Mouse (Mus musculus): ENCODE data around the gene Cacna1i. TPM values are rescaled to one million over a fixed set of nuclear protein-coding genes. Genes with fewer than 3 reads are reported as not detected.

Cacna1i gene
- polyA plus RNA-seq, 1 experiment = 6.5 TPM

- no peak for TF ChIP-seq POLR2A (IDR thresholded peaks at IDR 0.05; ENCODE audit: borderline replicate concordance, extremely low read depth, insufficient read depth, insufficient read length, poor library complexity, severe bottlenecking)
- no peak for TF ChIP-seq CTCF (IDR thresholded peaks at IDR 0.05; ENCODE audit: borderline replicate concordance, extremely low read depth, insufficient read depth, insufficient read length)
- peak; percentile 66 for DNase-seq (ENCODE audit: low read depth)
Measured at GRCm38 (mm10) chr15:80366899-80367298, 79.9 kb downstream of the Cacna1i start.

GRCm38 (mm10) chr15:80373219-80373964 lies 86.4 kb downstream of the Cacna1i start:
- peak; percentile 78 for DNase-seq (ENCODE audit: low read depth)
- TF ChIP-seq POLR2A (IDR thresholded peaks at IDR 0.05; ENCODE audit: borderline replicate concordance, extremely low read depth, insufficient read depth, insufficient read length, poor library complexity, severe bottlenecking) = no peak
- no peak for TF ChIP-seq CTCF (IDR thresholded peaks at IDR 0.05; ENCODE audit: borderline replicate concordance, extremely low read depth, insufficient read depth, insufficient read length)

- no peak for DNase-seq (ENCODE audit: low read depth)
- TF ChIP-seq POLR2A (IDR thresholded peaks at IDR 0.05; ENCODE audit: borderline replicate concordance, extremely low read depth, insufficient read depth, insufficient read length, poor library complexity, severe bottlenecking) = no peak
- no peak for TF ChIP-seq CTCF (IDR thresholded peaks at IDR 0.05; ENCODE audit: borderline replicate concordance, extremely low read depth, insufficient read depth, insufficient read length)
Measured at GRCm38 (mm10) chr15:80374854-80375253, 87.8 kb downstream of the Cacna1i start.

GRCm38 (mm10) chr15:80387185-80387584 lies 100.1 kb downstream of the Cacna1i start:
- no peak for TF ChIP-seq POLR2A (IDR thresholded peaks at IDR 0.05; ENCODE audit: borderline replicate concordance, extremely low read depth, insufficient read depth, insufficient read length, poor library complexity, severe bottlenecking)
- TF ChIP-seq CTCF (IDR thresholded peaks at IDR 0.05; ENCODE audit: borderline replicate concordance, extremely low read depth, insufficient read depth, insufficient read length) = no peak
- no peak for DNase-seq (ENCODE audit: low read depth)

- DNase-seq (ENCODE audit: low read depth) = no peak
- no peak for TF ChIP-seq POLR2A (IDR thresholded peaks at IDR 0.05; ENCODE audit: borderline replicate concordance, extremely low read depth, insufficient read depth, insufficient read length, poor library complexity, severe bottlenecking)
- TF ChIP-seq CTCF (IDR thresholded peaks at IDR 0.05; ENCODE audit: borderline replicate concordance, extremely low read depth, insufficient read depth, insufficient read length) = no peak
Measured at GRCm38 (mm10) chr15:80391791-80392190, 104.8 kb downstream of the Cacna1i start.

- DNase-seq (ENCODE audit: low read depth) = no peak
- TF ChIP-seq CTCF (IDR thresholded peaks at IDR 0.05; ENCODE audit: borderline replicate concordance, extremely low read depth, insufficient read depth, insufficient read length) = no peak
- TF ChIP-seq POLR2A (IDR thresholded peaks at IDR 0.05; ENCODE audit: borderline replicate concordance, extremely low read depth, insufficient read depth, insufficient read length, poor library complexity, severe bottlenecking) = no peak
Measured at GRCm38 (mm10) chr15:80395035-80395434, 108.0 kb downstream of the Cacna1i start.

- TF ChIP-seq CTCF (IDR thresholded peaks at IDR 0.05; ENCODE audit: borderline replicate concordance, extremely low read depth, insufficient read depth, insufficient read length) = no peak
- no peak for TF ChIP-seq POLR2A (IDR thresholded peaks at IDR 0.05; ENCODE audit: borderline replicate concordance, extremely low read depth, insufficient read depth, insufficient read length, poor library complexity, severe bottlenecking)
- no peak for DNase-seq (ENCODE audit: low read depth)
Measured at GRCm38 (mm10) chr15:80399451-80399850, 112.4 kb downstream of the Cacna1i start.

GRCm38 (mm10) chr15:80401387-80401898 lies 114.4 kb downstream of the Cacna1i start:
- TF ChIP-seq CTCF (IDR thresholded peaks at IDR 0.05; ENCODE audit: borderline replicate concordance, extremely low read depth, insufficient read depth, insufficient read length) (no peak), POLR2A (IDR thresholded peaks at IDR 0.05; ENCODE audit: borderline replicate concordance, extremely low read depth, insufficient read depth, insufficient read length, poor library complexity, severe bottlenecking) (no peak)
- peak; percentile 70 for DNase-seq (ENCODE audit: low read depth)

GRCm38 (mm10) chr15:80401980-80402379 lies 114.9 kb downstream of the Cacna1i start:
- TF ChIP-seq POLR2A (IDR thresholded peaks at IDR 0.05; ENCODE audit: borderline replicate concordance, extremely low read depth, insufficient read depth, insufficient read length, poor library complexity, severe bottlenecking) = no peak
- no peak for TF ChIP-seq CTCF (IDR thresholded peaks at IDR 0.05; ENCODE audit: borderline replicate concordance, extremely low read depth, insufficient read depth, insufficient read length)
- DNase-seq (ENCODE audit: low read depth) = peak; percentile 32

GRCm38 (mm10) chr15:80407873-80408272 lies 120.8 kb downstream of the Cacna1i start:
- TF ChIP-seq CTCF (IDR thresholded peaks at IDR 0.05; ENCODE audit: borderline replicate concordance, extremely low read depth, insufficient read depth, insufficient read length) (no peak), POLR2A (IDR thresholded peaks at IDR 0.05; ENCODE audit: borderline replicate concordance, extremely low read depth, insufficient read depth, insufficient read length, poor library complexity, severe bottlenecking) (no peak)
- no peak for DNase-seq (ENCODE audit: low read depth)

GRCm38 (mm10) chr15:80410661-80411060 lies 123.6 kb downstream of the Cacna1i start:
- no peak for DNase-seq (ENCODE audit: low read depth)
- TF ChIP-seq CTCF (IDR thresholded peaks at IDR 0.05; ENCODE audit: borderline replicate concordance, extremely low read depth, insufficient read depth, insufficient read length) = no peak
- no peak for TF ChIP-seq POLR2A (IDR thresholded peaks at IDR 0.05; ENCODE audit: borderline replicate concordance, extremely low read depth, insufficient read depth, insufficient read length, poor library complexity, severe bottlenecking)

- TF ChIP-seq POLR2A (IDR thresholded peaks at IDR 0.05; ENCODE audit: borderline replicate concordance, extremely low read depth, insufficient read depth, insufficient read length, poor library complexity, severe bottlenecking) = no peak
- no peak for TF ChIP-seq CTCF (IDR thresholded peaks at IDR 0.05; ENCODE audit: borderline replicate concordance, extremely low read depth, insufficient read depth, insufficient read length)
- DNase-seq (ENCODE audit: low read depth) = no peak
Measured at GRCm38 (mm10) chr15:80413070-80413469, 126.0 kb downstream of the Cacna1i start.
